11 mouse cellular contexts compared by ENCODE assay signal in the genomic region with DNA sequence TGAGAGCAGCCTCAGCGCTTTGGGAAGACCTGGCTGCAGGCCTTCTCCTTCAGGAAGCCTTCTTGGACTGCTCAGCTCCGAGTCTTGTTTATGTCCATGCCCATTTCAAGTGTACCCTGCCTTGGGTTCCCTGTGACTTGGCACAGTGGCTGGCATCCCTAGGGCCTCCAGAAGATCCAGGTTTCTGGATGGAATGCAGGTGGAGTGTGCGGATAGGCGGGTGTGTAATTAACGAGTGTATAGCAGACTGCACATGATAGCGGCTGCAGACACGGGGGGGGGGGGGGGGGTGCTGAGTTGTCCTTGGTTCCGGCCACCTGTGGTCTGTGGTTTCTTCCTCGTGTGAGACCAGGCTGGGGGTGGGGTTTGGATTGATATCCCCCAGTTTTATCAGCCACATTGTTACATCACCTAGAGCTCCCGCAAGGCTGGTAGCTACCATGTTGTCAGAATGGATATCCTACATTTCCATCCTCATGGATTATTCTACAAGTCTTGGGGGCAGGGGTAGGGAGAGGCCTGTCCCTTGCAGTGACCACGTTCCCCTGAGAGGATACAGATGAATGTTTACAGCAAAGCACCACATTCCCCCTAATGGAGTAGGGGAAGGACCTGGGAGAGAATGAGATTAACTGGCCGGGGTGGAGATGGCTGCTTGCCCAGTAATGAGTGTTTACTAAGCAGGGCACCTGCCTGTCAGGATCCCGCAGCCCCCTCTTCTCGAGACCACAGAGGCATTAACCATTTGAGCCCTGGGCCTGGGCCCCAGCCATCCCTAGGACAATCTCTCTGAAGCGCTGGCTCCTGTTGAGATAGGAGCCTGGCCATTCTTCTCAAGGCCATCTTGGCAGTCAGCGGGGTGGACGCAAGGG. TPM values are rescaled to one million over a fixed set of nuclear protein-coding genes. Genes with fewer than 3 reads are reported as not detected.
DNase-seq lines count a peak whose midpoint lies in the region; ATAC-seq lines count a peak whose summit lies in the region.
"Had no signal": no experiment of that assay in that cellular context is flagged by ENCODE, and none has a peak within 500 bp of the region (broad histone marks: within the 10 kb centered on the region; RNA-seq: fewer than 3 reads in every experiment).

No protein-coding gene starts in this region.

- no peak overlapping the region for H3K4me3 ChIP-seq in forebrain, embryonic 15.5 days
- no peak overlapping the region for H3K4me3 ChIP-seq in intestine, embryonic 16.5 days (ENCODE audit: low read length)
- H3K4me3 ChIP-seq: limb, embryonic 13.5 days had no signal

- H3K27ac ChIP-seq in forebrain, embryonic 15.5 days (replicated peaks), result no peak overlapping the region
- peak overlapping the region; percentile 10; the same call in 1 of the 2 replicates for H3K27ac ChIP-seq in intestine, embryonic 16.5 days (ENCODE audit: low read length)
- H3K27ac ChIP-seq: limb, embryonic 13.5 days had no signal

- H3K27me3 ChIP-seq in forebrain, embryonic 15.5 days, result no peaks in the 10 kb centered on the region
- H3K27me3 ChIP-seq in intestine, embryonic 16.5 days (replicated peaks; ENCODE audit: control insufficient read depth, insufficient read depth, low read length), result no peaks in the 10 kb centered on the region
- H3K27me3 ChIP-seq: limb, embryonic 13.5 days; Patski had no signal

- H3K9me3 ChIP-seq in forebrain, embryonic 15.5 days, result no peaks in the 10 kb centered on the region
- H3K9me3 ChIP-seq in intestine, embryonic 16.5 days (ENCODE audit: control insufficient read depth, low read length), result no peaks in the 10 kb centered on the region
- H3K9me3 ChIP-seq: limb, embryonic 13.5 days had no signal

- ATAC-seq in forebrain, embryonic 15.5 days (replicated peaks), result peak; percentile 57; the same call in 1 of the 2 replicates
- no peak for ATAC-seq in intestine, embryonic 16.5 days
- ATAC-seq: Patski had no signal

- peak; percentile 32 for DNase-seq in kidney, postnatal 10 days
- no peak for DNase-seq in kidney, adult 9 months
- DNase-seq in ovary, postnatal 14 days (ENCODE audit: low spot score), result peak; percentile 33
- no peak for DNase-seq in left cerebral cortex, postnatal 14 days (ENCODE audit: low spot score in 2 of 2)
- DNase-seq in gastrocnemius, postnatal 14 days, result no peak
- DNase-seq: kidney, postnatal 25 days had no signal

- H3K36me3 ChIP-seq in forebrain, embryonic 15.5 days, result no peaks in the 10 kb centered on the region
- no peaks in the 10 kb centered on the region for H3K36me3 ChIP-seq in intestine, embryonic 16.5 days (ENCODE audit: control insufficient read depth, insufficient read depth, low read length)
- H3K36me3 ChIP-seq: limb, embryonic 13.5 days had no signal

- H3K9ac ChIP-seq in forebrain, embryonic 15.5 days (replicated peaks), result no peak overlapping the region
- H3K9ac ChIP-seq in intestine, embryonic 16.5 days (ENCODE audit: low read depth, low read length), result peak overlapping the region; percentile 6; the same call in 1 of the 2 replicates
- H3K9ac ChIP-seq: limb, embryonic 13.5 days had no signal

- no peak overlapping the region for H3K4me2 ChIP-seq in forebrain, embryonic 15.5 days (replicated peaks)
- no peak overlapping the region for H3K4me2 ChIP-seq in intestine, embryonic 16.5 days (ENCODE audit: low read depth, low read length)
- H3K4me2 ChIP-seq: limb, embryonic 13.5 days had no signal

- H3K4me1 ChIP-seq in forebrain, embryonic 15.5 days, result peaks cover 15% of the 10 kb centered on the region
- H3K4me1 ChIP-seq in intestine, embryonic 16.5 days (ENCODE audit: control insufficient read depth, insufficient read depth, low read length), result peaks cover 15% of the 10 kb centered on the region
- H3K4me1 ChIP-seq: limb, embryonic 13.5 days had no signal

- WGBS in forebrain, embryonic 15.5 days, result 37% methylated on average over 17 of the region's 17 CpGs
- 41% methylated on average over 17 of the region's 17 CpGs for WGBS in intestine, embryonic 16.5 days

- intact Hi-C loops in left cerebral cortex, postnatal 14 days (cut with DNase I), result no loop called here
- intact Hi-C loops in gastrocnemius, postnatal 14 days (cut with DNase I; ENCODE audit: low total_unique reads), result no loop called here

RNA-seq across cellular contexts. Expression of gene Myh14, which starts 15.1 kb away (rescaled TPM):
- 1.3 and 1.5 TPM in 2 replicates for polyA plus RNA-seq in forebrain, embryonic 15.5 days (2015; fragmentation: Nextera tagmentation; extraction: Ambion mirVana)
- 70.3 and 81.3 TPM in 2 replicates for polyA plus RNA-seq in intestine, embryonic 16.5 days (2015; fragmentation: Nextera tagmentation; extraction: Ambion mirVana)
- total RNA-seq in left cerebral cortex, postnatal 14 days (2021), result 10 to 100 TPM in 1 of 2 experiments, 1 to 10 TPM in 1; 8.8 to 14.5 TPM
- total RNA-seq in gastrocnemius, postnatal 14 days (2021), result 10 to 100 TPM; 20.6 to 24.4 TPM

RNA-seq across cellular contexts. Expression of gene Izumo2, which starts 22.8 kb away (rescaled TPM):
- not detected in 2 replicates for polyA plus RNA-seq in forebrain, embryonic 15.5 days (2015; fragmentation: Nextera tagmentation; extraction: Ambion mirVana)
- not detected in 2 replicates for polyA plus RNA-seq in intestine, embryonic 16.5 days (2015; fragmentation: Nextera tagmentation; extraction: Ambion mirVana)
- not detected for total RNA-seq in left cerebral cortex, postnatal 14 days (2021)
- total RNA-seq in gastrocnemius, postnatal 14 days (2021), result not detected
- polyA plus RNA-seq: limb, embryonic 13.5 days; neural tube, embryonic 11.5 days; Patski had no signal

Comparison
In these comparisons a context has a peak if more than half of its experiments do, and no peak if none do; other contexts are left out.
1. DNase-seq: peak in kidney, postnatal 10 days (single experiment) and ovary, postnatal 14 days (single experiment); none in kidney, adult 9 months (single experiment), left cerebral cortex, postnatal 14 days (0 of 2) and gastrocnemius, postnatal 14 days (single experiment).